Mouse (Mus musculus): ENCODE measurements around the gene Mettl26. TPM values are rescaled to one million over a fixed set of nuclear protein-coding genes. Genes with fewer than 3 reads are reported as not detected.
"Not testable (repeated sequence)": the region's sequence is repeated elsewhere in the genome, so short reads cannot be mapped to it uniquely, and the experiment has no call there.

Gene Mettl26
- total RNA-seq, 2 experiments from 2014 or later = 22.3 to 39.1 TPM

DNA sequence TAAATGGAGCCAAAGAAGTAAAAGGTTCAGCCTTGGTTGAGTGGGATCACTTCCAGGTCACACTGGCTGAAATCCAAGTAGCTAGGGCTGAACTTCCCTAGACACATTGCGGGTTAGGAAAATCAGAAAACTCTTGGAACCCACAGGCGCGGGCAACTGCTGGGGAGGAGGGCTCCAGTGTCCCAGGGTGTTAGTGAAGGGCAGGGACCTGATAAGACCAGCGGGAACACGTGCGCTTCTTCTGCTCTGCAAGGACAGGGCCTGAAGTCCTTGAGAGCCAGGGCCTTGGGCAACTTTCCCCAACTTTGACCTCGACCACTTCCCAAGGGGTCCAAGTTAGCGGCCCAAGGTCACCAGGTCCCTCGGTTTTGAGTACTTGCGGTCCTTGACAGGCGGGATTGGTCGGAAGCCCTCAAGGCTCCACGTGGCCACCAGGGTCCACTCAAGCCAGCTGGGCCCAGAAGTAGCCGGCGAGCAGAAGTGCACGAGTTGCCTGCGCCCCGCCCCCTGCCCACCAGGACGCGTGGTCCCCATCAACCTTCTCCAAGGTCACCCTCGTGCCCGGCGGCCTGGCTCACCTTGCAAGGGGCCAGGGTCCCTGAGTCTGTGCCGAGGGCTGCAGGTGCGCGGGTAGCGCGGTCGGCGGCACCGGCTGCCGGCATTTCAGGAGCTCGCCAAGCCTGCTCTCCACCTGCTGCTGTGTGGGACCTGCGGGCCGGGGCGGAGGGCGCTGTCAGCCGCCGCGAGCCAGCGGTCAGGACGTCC, 6.9 kb upstream of the Mettl26 start:
- peak; percentile 46 for ATAC-seq (replicated peaks; ENCODE audit: poor library complexity)

DNA sequence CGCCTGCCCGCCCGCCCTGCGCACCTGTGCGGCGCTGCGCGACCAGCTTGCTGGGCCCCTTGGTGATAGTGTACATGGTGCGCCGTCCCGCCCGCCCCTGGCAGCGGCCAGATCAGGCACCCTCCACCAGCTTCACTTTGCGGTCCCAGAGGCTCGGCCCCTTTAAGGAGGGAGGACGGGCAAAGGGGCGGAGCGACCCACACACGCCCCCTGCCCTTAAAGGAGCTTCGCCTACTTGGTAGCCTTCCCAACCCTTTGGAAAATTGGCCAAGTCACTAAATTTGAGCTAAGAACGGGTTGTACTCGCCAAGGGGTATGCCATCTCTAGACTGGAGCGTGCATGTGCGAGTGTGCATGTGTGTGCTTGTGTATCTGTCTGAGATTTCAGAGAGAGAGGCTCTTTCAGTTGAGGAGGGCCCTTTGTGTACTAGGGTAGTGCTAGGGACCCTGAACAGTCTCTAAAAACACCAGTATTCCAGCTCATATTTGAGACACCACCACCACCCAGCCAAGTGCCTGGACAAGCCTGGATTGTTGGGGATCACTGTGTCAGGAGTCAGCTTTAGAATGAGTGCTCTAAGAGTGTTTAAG, 6.2 kb upstream of the Mettl26 start, which contains the start of gene Mcrip2:
Gene Mcrip2, minus strand, starts transcription at position 164 of the 591 bp plus-strand sequence.
- ATAC-seq (replicated peaks; ENCODE audit: poor library complexity) = peak; percentile 85

DNA sequence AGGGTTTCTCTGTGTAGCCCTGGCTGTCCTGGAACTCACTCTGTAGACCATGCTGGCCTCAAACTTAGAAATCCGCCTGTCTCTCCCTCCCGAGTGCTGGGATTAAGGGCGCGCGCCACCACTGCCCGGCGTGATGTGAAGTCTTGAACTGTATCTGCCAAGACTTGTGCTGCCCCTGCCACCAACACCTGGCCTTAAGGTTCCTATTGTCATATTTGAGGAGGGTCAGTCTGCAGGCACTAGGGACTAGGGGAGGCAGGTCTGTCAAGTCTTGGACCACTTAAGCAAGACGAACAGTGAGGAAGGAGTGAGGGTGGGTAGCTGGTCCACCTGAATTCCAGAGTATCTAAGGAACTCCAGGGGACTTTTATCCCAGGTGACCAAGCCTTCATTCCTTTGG, 5.4 kb upstream of the Mettl26 start:
- no peak for ATAC-seq (replicated peaks; ENCODE audit: poor library complexity)

DNA sequence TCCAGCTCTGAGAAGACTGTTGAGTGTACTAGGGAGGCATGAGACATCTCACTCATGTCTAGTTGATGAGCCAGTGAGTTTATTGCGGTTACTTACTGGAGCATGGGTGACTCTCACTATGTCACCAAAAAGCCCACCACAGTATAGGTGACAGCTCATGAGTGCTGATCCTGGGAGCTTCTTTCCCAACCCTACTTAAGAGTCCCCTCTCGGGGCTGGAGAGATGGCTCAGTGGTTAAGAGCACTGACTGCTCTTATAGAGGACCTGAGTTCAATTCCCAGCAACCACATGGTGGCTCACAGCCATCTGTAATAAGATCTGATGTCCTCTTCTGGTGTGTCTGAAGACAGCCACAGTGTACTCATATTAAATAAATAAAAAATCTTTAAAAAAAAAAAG, 4.9 kb upstream of the Mettl26 start:
- ATAC-seq (replicated peaks; ENCODE audit: poor library complexity) = no peak

DNA sequence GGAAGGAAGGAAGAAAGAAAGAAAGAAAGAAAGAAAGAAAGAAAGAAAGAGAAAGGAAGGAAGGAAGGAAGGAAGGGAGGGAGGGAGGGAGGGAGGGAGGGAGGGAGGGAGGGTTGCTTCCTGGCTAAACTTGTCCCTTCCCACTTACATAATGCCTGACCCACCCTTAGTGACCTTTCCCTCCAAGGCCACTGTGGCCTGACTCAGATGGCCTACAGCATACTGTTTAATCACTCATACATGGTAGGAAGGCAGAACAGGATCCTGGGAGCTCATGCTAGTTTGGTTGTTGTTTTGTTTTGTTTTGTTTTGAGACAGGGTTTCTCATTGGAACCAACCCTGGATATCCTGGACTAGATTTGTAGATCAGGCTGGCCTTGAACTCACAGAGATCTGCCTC, 3.3 kb upstream of the Mettl26 start:
- not testable (repeated sequence) for ATAC-seq (replicated peaks; ENCODE audit: poor library complexity)

DNA sequence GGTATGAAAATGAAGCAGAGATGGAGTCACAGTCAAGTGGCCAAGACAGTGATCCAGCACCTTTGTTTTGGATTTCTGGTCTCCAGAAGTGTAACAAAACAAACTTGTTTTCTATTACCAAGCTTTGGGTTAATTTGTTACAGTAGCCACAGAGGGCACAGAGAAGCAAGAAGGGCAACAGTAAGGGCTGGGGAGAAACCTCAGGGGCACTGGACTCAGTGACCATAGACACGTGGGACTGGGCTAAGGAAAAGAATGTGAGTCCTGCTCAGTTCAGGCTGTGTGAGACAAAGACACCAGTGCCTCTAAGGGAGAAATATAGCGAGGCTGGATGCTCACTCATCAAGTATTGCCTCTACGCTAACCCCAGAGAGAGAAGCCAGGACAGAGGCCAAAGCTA, 2.2 kb upstream of the Mettl26 start:
- ATAC-seq (replicated peaks; ENCODE audit: poor library complexity) = no peak

DNA sequence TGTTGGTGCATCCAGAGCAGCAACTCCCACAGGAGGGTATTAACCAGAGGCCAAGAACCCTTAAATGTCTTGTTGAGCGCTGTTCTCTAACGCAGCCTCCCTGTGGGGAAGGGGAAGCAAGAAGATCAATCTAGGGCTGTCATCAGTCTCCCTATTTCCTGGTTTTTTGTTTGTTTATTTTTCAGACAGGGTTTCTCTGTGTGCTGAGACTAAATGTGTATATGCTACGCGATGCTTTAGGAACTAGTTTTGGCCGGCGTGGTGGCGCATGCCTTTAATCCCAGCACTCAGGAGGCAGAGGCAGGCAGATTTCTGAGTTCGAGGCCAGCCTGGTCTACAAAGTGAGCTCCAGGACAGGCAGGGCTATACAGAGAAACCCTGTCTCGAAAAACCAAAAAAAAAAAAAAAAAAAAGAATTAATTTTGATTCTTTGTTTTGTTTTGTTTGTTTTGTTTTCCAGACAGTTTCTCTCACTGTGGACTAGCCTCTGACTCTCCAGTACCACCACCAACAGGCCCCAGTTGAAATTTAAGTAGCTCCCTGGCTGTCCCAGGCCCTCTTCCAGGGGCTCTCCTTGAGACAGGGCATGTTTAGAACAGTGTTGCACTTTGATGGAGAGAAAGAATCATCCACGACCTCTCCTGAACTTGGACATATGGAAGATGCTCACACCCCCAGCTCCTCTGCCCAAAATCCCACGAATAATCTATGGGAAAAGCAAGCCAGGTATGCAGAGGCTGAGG, 1.3 kb upstream of the Mettl26 start:
- ATAC-seq (replicated peaks; ENCODE audit: poor library complexity) = no peak

DNA sequence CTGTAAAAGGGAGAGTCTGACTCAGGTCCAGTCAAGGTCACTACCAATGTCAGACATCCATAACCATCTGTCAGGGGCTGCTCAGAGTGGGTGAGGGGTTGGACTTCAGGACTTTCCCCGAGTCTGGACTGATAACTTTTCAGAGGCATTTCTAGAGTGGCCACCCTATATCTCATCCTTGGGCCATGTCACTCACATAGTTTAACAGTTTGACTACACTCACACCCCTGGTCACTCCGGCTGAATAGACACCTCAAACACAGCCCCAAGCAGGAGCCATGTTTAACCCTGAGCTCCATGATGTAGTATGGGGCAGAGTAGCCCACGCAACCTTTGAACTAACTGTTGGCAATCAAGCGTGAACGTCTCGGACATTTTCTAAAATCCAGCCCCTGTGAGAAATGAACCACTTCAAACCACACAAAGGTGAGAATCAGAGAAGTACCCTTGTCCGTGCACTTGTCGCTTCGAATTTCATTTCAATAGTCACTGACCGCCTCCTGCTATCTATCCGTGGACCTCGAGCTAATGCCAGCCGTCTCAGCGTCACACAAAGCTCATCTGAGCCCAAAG, 640 bp upstream of the Mettl26 start:
- no peak for ATAC-seq (replicated peaks; ENCODE audit: poor library complexity)

DNA sequence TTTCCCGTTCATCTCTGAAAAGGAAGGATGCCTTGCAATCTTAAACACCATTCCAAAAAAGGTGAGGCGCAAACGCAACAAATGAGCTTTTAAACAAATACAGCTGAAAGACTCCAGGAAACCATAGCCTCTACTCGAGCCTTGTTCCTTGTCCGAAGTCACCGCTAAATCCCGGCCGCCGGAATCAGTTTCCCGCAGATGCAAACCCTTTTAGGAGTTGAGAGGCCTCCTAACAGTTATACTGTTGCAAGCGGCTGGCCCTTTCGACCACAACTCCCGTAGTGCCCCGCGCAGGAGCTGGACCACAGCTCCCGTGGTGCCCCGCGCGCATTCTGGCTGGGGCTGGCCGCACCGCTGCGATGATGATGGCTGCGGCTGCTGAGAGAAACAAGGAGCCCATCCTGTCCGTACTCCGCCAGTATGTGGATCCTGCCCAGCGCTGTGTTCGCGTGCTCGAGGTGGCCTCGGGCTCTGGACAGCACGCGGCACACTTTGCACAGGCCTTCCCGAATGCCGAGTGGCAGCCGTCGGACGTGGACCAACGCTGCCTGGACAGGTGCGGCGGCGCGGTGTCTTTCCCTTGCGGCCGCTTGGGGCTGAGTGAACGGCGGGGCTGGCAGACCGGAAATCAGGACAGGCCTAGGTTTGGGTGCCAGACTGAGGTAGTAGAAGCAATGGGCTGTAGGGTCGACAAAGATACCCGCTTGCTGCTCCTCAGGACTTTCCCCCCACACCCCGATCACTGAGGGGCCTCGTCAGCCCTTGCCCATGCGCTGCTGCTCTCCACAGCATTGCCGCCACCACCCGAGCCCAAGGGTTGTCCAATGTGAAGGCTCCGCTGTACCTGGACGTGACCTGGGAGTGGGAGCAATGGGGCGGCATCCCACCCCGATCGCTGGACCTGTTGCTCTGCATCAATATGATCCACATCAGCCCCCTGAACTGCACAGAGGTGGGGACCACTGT, 580 bp downstream of the Mettl26 start:
- ATAC-seq (replicated peaks; ENCODE audit: poor library complexity) = peak; percentile 75

DNA sequence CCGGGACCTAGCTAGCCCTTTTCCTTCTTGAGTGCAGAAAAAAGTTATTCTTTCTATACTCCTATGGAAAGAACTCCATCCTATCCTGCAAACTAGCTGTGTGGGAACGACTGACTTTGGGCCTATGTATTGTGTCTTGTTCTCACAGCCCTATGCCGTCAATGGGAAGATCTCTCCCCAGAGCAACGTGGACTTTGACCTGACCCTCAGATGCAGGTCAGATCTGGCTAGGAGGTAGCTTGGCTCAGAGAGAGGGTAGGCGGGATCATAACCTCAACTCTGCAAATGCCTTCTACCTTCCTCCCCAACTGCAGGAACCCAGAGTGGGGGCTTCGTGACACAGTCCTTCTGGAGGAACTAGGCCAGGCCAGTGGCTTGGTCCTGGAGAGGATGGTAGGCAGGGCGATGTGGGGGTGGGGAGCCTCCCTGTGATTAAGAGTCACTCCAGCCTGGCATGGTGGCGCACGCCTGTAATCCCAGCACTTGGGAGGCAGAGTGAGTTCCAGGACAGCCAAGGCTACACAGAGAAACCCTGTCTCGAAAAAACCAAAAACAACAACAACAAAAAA, 1.6 kb downstream of the Mettl26 start:
- no peak for ATAC-seq (replicated peaks; ENCODE audit: poor library complexity)

DNA sequence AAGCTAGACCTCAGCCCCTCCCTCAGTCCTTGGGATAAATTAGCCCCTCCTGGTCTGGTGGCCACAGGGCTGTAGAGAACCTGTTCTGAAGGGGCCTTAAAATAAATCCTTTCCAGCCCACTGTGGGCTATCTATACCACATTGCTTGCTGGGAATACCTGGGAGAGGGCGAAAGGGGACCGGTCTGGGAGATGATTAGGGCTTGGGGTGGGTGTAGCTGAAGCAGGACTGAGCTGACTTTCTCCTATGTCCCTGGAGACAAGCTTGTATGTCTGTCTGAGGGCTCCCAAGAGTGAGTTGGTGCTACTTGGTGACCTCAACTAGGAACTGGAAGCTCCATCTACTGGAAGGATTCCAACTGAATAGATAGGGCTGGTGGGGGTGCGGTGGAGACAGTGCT, 2.2 kb downstream of the Mettl26 start:
- ATAC-seq (replicated peaks; ENCODE audit: poor library complexity) = no peak

DNA sequence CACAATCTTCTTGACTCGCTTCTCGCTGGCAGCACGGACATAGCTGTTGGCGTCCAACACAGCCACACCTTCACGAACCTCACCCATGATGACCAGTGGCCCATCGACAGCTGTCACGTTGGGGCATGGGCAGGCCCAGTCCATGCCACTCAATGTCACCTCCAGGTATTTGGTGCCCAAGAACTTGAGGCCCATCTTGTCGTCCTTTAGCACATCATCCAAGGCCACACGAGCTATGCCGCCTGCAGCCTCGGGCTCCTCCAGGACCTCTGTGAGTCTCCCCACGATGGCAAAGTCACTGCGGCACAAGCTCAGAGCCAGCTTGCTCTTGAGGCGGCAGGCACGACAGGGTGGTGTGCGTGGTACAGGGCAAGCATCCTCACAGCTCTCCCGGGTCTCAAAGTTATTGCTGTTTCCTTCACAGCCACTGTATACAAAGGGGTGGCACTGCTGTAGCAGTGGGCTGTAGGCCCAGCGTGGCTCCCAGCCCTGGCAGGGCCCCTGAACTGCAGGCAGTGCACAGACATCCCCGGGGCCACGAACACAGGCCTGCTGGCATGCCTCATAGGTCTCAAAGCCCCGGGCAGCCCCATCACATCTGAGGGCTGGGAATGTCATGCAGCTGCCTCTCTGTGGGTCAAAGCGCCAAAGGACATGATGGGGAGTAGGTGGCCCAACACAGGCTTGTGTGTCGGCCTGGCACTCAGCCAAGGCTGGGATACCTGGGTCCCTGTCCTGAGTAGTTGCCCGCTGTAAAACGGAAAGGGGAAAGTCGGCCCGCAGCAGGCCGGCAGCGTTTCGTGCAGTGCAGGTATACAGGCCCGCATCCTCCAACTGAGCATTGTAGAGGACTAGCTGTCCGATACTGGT, 3.1 kb downstream of the Mettl26 start:
- ATAC-seq (replicated peaks; ENCODE audit: poor library complexity) = no peak

DNA sequence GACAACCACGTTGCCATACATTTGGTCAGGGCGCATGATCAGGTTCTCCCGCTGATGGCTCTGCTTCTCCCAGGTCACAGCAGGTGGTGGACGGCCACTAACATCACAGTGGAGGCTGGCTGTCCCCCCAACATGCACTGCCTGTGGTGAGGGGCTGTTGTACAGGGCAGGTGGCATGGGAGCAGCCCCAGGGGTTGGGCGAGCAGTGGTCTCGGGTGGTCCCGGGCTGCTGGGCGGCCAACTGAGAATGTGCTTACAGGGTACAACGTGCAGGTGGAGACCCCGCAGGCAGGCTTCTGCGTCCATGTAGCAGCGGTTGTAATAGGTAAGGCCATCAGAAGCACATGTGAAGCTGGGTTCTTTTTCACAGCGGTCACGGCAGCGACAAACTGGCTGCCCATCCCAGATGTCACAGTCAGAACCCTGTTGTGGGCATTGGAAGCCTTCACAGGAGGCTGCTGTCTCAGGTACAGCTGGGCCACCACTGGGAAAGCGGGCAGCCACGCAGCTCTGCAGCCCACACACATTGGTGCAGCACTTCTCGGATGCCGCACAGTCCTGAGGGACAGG, 3.8 kb downstream of the Mettl26 start:
- ATAC-seq (replicated peaks; ENCODE audit: poor library complexity) = no peak

DNA sequence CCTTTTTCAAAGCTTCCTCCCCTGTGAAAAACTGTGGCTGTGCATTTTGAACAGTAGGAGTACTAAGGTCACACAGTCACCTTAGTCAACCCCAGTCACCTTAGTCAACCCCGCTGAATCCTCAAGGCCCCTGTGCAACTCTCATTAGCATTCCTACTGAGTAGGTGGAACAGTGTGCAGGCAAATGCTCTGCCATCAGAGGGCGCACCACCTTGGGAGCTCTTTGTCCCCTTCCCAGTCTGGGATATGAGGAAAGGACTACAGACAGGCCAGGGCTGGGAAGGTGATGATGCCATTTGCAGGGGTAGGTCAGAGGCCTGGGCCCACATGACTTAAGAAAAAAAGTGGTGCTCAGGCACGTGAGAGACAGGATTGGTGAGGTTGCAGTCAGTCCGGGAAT, 4.4 kb downstream of the Mettl26 start:
- ATAC-seq (replicated peaks; ENCODE audit: poor library complexity) = no peak

DNA sequence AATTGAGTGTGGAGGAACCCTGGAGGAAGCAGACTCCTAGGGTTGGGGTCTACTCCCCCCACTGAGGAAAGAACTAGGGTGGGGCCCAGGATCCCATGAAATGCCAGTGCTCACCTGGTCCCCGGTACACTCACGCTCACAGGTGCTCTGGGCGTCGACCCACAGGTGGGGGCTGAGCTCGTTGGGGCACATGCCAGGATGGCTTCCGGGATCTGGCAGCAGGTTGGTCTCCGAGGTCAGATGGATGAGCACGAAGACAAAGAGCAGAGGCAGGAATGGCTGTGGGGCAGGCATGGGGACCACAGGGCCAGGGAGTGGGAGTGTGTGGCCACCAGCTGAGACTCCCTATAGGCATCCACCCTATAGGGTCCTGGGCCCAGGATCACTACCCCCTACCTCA, 4.9 kb downstream of the Mettl26 start:
- no peak for ATAC-seq (replicated peaks; ENCODE audit: poor library complexity)

DNA sequence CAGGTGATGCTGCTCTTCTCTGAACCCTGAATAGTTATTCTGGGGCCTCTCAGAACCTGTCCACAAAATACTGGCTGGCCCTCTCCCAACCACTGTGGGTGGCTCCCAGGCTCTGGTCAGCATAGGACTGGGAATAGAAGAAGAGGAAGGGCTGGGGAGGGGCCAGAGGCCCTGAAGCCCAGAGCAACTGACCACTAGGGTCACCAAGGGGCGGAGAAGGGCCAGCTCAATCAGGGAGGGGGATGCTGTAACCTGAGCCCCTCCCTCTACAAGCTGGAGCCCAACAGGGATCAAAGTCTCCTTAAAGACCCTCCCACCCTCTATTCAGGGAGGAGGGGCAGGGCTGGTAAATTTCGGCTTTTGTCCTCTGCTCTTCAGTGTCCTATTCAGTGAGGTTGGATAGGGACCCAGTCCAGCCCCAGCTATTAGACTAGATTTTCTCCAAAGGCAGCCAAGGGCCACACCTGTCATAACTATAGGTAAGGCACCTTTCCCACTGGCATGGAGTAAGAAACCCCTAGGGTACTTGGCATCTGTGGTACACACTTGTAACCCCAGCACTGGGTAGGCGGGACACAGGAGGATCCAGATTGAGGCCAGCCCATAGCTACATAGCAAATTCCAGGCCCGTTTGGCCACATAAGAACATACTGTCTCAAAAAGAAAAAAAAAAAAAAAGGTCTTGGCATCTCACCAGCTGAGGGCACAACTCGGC, 5.5 kb downstream of the Mettl26 start, which contains the start of gene Wfikkn1:
Gene Wfikkn1, minus strand, starts transcription at position 663 of the 715 bp plus-strand sequence.
- ATAC-seq (replicated peaks; ENCODE audit: poor library complexity) = no peak

DNA sequence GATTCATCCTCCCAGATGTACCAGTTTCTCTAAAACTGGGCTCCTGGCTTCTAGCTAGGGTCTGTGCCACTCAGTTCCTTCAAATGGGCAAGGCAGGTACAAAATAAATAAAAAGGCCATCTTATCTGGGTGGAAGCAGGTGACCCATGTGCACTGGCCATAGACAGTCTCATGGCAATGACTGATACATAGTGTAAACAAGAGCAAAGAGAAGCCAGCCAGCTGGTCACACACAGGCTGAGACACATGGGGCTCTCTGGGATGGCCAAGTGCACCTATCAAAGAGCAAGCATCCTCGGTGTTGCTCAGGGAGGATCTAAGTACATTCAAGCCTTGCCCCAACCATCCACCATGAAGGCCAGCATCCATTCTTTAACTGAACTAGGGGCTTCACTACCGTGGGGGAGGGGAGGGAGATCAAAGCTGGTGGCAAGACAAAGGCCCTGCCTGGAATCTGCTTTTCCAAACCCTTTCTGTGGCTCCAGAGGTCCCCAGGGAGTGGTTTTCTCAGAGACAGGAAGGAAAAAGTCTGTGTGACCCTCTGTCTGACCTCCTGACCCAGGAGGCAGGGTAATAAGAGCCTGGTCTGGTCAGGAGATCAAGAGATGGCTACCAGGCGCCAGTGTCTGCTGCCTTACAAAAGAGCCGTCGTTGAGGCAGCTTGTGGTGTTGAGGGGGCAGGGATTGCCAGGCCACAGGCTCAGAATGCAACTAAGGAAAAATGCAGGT, 6.2 kb downstream of the Mettl26 start:
- ATAC-seq (replicated peaks; ENCODE audit: poor library complexity) = no peak

All from megakaryocyte progenitor cell, adult 5-6 weeks (primary cell).